Mouse (Mus musculus) bone marrow, adult 2 months (tissue): ENCODE measurements around the gene Btf3l4. TPM values are rescaled to one million over a fixed set of nuclear protein-coding genes. Genes with fewer than 3 reads are reported as not detected.
A peak's percentile ranks its signal among the peaks of the same experiment; 100 is the strongest.

Source experiments
- H3K27ac ChIP-seq: fragments of 200-500 bp; 2 replicates; pipeline ENCODE4 v1.5.1; 2012; ENCODE audit warnings: low read depth, mild to moderate bottlenecking, control low read depth, inconsistent platforms, low read length; ENCODE audit not compliant: control insufficient read depth, poor library complexity, insufficient read depth
- H3K4me1 ChIP-seq: fragments of 200-500 bp; 2 replicates; pipeline ENCODE4 v1.6.1; 2011; ENCODE audit warnings: low read length; ENCODE audit not compliant: control insufficient read depth, insufficient read depth
- H3K4me3 ChIP-seq: fragments of 200-500 bp; replicated peaks from 2 replicates; pipeline ENCODE3; 2011; ENCODE audit warnings: mild to moderate bottlenecking, low read depth, low read length, control low read depth; ENCODE audit not compliant: control insufficient read depth
- CTCF ChIP-seq: fragments of 200-500 bp; IDR thresholded peaks from 2 replicates; pipeline ENCODE4 v1.5.1; 2011; ENCODE audit warnings: low read length, control low read depth; ENCODE audit not compliant: control insufficient read depth, insufficient read depth
- POLR2A ChIP-seq: fragments of 200-500 bp; IDR thresholded peaks from 2 replicates; pipeline ENCODE4 v1.6.1; 2011; ENCODE audit warnings: low read depth, mild to moderate bottlenecking, control low read depth, low read length, borderline replicate concordance; ENCODE audit not compliant: control insufficient read depth
- WGBS: fragments of 180-500 bp; shearing (Covaris S2); methylation state at CpG from one replicate; pipeline ENCODE4 v1.1.7; 2018; 5-methylcytosine and 5-hydroxymethylcytosine counted together
- polyA plus RNA-seq: library from polyadenylated mRNA; stranded (reverse); fragments of >200 nt; gene quantifications from 2 replicates; pipeline ENCODE4 v1.2.4, GENCODE M21; 2011; ENCODE audit warnings: low replicate concordance; ENCODE audit not compliant: missing spikeins, insufficient read depth, insufficient read length

Gene Btf3l4
- polyA plus RNA-seq, 1 experiment, result 23.5 TPM

DNA sequence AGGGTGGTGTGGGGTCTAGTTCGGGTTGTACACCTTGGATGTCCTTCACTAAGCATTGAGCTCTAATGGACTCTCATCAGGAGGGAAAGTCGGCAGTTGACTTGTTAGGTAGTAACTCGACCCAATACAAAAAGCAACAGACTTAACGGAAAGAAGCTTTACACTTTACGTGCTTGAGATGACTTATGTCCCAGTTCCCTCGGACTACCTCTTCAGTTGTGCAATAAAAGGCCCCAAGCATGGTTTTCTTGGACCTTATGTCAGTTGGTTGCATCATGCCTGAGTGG is 357 bp upstream of the Btf3l4 start:
- TF ChIP-seq CTCF, result no peak
- no peak for TF ChIP-seq POLR2A

DNA sequence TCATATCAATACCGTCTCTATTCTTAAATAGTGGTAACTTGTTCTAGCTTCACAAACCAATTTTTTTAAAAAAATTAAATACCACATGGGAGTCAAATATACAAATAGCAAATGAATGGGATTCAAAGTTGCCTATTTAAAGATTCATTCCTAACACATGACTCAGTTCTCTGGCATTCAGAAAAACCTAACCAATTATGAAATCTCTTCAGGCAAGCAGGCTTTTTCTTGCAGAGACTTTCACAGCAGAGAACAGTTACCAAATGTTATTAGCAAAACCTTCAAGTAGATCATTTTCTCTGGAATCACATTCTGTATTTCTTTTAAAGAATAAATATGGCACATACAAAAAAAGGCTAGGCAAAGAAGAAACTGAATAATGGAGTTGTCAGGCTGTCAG is 2.7 kb downstream of the Btf3l4 start:
- 92% methylated on average over 1 of the region's 1 CpGs for WGBS
- H3K4me1 ChIP-seq, result no peaks in the 10 kb centered on the region
- no peak overlapping the region for H3K27ac ChIP-seq
- H3K4me3 ChIP-seq, result no peak overlapping the region
- TF ChIP-seq POLR2A, result no peak
- no peak for TF ChIP-seq CTCF

More for the DNA sequence above, 357 bp upstream of the Btf3l4 start:
- Histone ChIP-seq H3K27ac (peak overlapping the region; percentile 87), H3K4me1 (no peaks in the 10 kb centered on the region), H3K4me3 (peak overlapping the region; percentile 83)
- under 1% methylated on average over 6 of the region's 6 CpGs for WGBS

DNA sequence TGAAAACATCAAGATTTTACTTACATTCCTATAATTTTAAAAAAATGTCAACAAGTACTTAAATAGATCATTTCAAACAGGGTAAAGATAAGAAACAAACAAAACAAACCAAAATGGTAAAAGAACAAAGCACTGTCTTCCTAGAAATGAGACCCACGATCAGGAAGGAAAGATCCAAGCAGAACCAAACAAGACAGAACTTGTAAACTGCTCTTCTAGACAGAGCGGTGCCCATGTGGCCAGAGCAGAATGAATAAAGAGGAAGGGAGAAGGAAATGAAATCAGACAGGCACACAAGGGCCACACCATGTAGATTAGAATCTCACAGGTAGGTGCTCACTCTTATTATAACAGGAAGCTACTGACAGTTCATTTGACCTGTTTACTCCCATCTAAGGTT is 6.8 kb downstream of the Btf3l4 start:
- 84% methylated on average over 2 of the region's 2 CpGs for WGBS
- no peak overlapping the region for H3K27ac ChIP-seq
- H3K4me1 ChIP-seq, result no peaks in the 10 kb centered on the region
- TF ChIP-seq CTCF, result no peak
- TF ChIP-seq POLR2A, result no peak
- H3K4me3 ChIP-seq, result no peak overlapping the region

DNA sequence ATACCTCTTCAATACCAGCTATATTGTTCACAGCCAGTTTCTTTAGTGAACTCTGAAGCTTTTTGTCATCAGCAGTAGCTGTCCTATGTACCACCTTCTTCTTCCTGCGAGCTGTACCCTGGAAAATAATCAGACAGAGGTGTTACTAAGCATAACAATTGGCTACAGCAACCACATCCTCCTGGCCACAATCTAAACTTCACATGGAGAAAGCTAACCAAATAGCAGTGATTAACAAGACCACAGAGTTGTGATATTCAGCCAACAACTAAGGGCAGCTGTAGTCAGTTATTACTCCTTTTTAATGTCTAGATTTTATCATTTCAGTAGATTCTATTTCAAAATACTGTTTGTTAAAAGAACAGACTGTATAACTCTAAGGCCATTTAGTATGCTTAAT is 7.3 kb downstream of the Btf3l4 start:
- no peaks in the 10 kb centered on the region for H3K4me1 ChIP-seq
- 55% methylated on average over 1 of the region's 1 CpGs for WGBS
- no peak overlapping the region for H3K4me3 ChIP-seq
- H3K27ac ChIP-seq, result no peak overlapping the region
- TF ChIP-seq CTCF (no peak), POLR2A (no peak)

DNA sequence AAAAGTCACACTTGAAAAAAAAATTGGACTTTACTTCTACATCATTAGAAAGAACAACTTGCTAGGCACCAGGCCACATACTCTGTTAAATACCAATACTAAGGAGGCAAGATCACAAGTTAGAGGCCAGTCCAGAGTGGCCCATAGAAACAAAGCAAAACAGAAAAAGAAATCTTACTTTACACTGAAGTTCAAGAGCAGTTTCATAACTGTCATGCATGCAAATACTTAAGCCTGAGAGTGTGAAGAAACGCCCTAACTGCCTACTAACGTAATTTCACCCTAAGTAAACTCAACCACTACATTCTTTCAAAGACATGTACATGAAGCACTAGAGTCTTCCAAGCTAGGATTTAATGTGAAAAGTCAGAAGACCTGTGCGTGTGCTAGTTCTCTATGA is 7.7 kb downstream of the Btf3l4 start:
- Histone ChIP-seq H3K4me3 (no peak overlapping the region), H3K27ac (no peak overlapping the region), H3K4me1 (no peaks in the 10 kb centered on the region)
- no peak for TF ChIP-seq CTCF
- TF ChIP-seq POLR2A, result no peak
- 88% methylated on average over 3 of the region's 3 CpGs for WGBS

DNA sequence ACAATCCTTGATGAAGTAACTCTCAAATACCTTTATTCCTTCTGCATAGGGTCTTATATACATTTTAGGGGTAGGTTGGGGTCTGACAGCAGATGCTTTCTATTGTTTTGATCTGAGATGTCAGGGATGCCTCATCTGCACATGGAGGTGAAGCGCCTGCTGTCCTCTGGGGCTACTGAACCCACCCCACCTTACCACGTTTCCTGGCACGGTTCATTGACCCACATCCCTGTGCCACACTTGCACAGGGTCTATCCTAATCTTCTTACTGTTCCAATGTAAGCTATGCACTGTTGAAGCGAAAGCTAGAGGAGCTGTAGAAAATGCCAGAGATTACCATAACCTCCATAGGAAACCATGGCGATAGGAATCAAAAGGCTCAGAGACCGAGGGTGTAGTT is 21.9 kb downstream of the Btf3l4 start:
- no peak overlapping the region for H3K4me3 ChIP-seq
- no peak overlapping the region for H3K27ac ChIP-seq
- 76% methylated on average over 6 of the region's 6 CpGs for WGBS
- no peak for TF ChIP-seq POLR2A
- no peak for TF ChIP-seq CTCF
- H3K4me1 ChIP-seq, result no peaks in the 10 kb centered on the region

DNA sequence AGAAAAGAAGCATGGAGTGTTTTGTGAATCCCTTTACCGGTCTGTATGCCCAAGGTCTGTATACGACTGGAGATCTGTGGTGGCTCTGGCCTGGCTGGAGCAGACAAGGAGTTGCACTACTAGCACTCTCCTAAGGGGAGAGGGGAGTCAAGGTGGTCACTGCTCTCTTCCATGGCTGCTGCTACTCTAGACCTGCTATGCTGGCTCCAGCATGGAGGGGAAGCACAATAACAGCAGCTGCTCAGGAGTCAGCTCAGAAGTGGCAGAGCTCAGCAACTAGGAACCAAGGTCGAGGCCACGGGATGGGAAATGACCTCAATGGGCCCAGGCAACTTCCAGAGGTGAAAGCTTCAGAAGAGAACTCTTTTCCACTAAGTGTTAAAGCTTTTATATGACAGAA is 22.3 kb downstream of the Btf3l4 start:
- TF ChIP-seq POLR2A (no peak), CTCF (no peak)
- no peak overlapping the region for H3K4me3 ChIP-seq
- H3K4me1 ChIP-seq, result no peaks in the 10 kb centered on the region
- no peak overlapping the region for H3K27ac ChIP-seq
- 57% methylated on average over 4 of the region's 4 CpGs for WGBS

DNA sequence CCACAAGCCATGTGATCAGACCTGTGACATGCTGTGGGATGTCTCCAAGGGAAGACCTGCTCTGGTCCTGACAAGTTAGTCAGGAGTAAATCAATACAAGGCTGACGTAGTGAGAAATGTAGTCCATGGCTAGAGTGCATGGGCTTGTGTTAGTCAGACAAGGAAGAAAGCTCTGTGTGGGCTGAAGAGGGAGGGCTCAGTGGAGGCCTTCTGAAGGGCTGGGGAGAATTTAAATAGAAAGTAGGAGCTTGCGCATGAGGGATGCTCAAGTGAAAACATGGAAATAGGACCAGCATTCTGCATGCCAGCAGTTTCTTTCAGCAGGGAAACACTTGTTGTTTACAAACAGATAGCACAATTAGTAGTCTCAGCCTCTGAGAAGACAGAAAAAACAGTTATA is 29.9 kb downstream of the Btf3l4 start:
- H3K27ac ChIP-seq, result no peak overlapping the region
- H3K4me1 ChIP-seq, result no peaks in the 10 kb centered on the region
- TF ChIP-seq POLR2A, result no peak
- no peak for TF ChIP-seq CTCF
- 75% methylated on average over 2 of the region's 2 CpGs for WGBS
- H3K4me3 ChIP-seq, result no peak overlapping the region

DNA sequence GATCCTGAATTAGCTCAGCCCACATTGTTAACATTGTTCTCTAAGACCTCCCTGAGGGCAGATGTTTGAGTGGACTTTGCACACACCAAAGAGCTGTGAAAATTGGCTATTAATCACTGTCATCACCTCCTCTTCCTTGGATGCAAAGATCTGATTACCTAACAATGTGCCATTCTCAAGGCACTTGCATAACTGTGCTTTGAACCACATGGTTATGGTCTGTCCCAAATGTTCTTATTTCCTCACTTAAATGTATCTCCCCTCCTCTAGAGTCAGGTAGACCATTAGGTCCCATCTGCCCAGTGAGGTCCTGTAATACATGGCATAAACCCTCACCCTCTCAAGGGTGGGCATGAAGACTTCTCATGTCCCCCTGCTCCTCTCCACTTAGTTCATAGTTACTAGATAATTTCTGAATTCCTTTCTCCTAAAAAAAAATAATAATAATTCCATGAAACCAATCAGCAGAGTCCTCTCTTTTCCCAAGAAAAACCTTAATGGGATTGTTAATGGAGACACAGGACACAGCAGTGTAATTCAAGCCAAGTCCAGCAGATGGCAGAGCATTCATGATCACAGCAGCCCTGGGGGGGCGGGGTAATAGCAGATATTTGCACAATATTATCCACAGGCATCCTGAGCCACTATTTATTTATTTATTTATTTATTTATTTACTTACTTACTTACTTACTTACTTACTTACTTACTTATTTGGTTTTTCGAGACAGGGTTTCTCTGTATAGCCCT is 35.2 kb downstream of the Btf3l4 start:
- Histone ChIP-seq H3K4me3 (no peak overlapping the region), H3K4me1 (no peaks in the 10 kb centered on the region), H3K27ac (no peak overlapping the region)
- TF ChIP-seq CTCF (peak; percentile 63), POLR2A (no peak)
- 36% methylated on average over 2 of the region's 2 CpGs for WGBS
